Mouse (Mus musculus): ENCODE data around the gene Hmgcr. TPM values are rescaled to one million over a fixed set of nuclear protein-coding genes. Genes with fewer than 3 reads are reported as not detected.

Gene Hmgcr
- polyA plus RNA-seq, 1 experiment from 2014 or later, result 58.9 TPM

Other genes starting within 250 kb of the Hmgcr start
- 0.10 and 0.71 TPM in 2 replicates for gene Ankdd1b, start 199.7 kb downstream of the Hmgcr start, polyA plus RNA-seq (2015; fragmentation: Nextera tagmentation; extraction: Ambion mirVana)
- not detected in 2 replicates for gene Gm17622, start 180.2 kb downstream of the Hmgcr start, polyA plus RNA-seq (2015; fragmentation: Nextera tagmentation; extraction: Ambion mirVana)
- 9.5 TPM in 2 replicates for gene Polk, start 128.4 kb downstream of the Hmgcr start, polyA plus RNA-seq (2015; fragmentation: Nextera tagmentation; extraction: Ambion mirVana)
- 9.9 and 11.0 TPM in 2 replicates for gene Col4a3bp, start 128.3 kb downstream of the Hmgcr start, polyA plus RNA-seq (2015; fragmentation: Nextera tagmentation; extraction: Ambion mirVana)
- gene Ankrd31, start 77.3 kb upstream of the Hmgcr start, polyA plus RNA-seq (2015; fragmentation: Nextera tagmentation; extraction: Ambion mirVana), result not detected in 2 replicates